Mouse (Mus musculus) cerebellum, adult 8-10 months (tissue): ENCODE data around the gene Aqp9.
"Not testable (repeated sequence)": the region's sequence is repeated elsewhere in the genome, so short reads cannot be mapped to it uniquely, and the experiment has no call there.

Experiments
- DNase-seq: peaks from one replicate; pipeline ENCODE4 v3.0.0; 2022

Aqp9 gene

GRCm38 (mm10) chr9:71135073-71135472 lies 33.4 kb downstream of the Aqp9 start:
- no peak for DNase-seq

GRCm38 (mm10) chr9:71133190-71133589 lies 35.3 kb downstream of the Aqp9 start:
- DNase-seq, result no peak

DNA sequence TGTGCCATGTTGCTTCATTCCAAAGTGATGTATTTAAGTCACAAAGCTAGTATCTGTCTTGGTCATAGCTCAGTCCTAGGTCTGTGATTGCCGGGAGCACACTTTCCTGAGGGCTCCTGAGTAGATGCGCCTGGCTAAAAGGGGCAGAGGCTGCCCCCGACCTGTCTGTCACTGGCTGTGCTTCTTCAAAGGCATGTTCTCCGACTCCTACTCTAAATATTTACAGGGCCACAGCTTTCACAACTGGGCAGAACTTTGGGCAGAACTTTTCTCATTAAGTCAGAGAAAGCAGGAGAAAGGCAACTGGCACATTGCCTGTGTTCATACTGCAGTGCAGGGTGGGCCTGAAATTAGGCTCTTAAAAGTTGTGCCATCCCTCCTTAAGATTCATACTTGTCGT lies 36.7 kb downstream of the Aqp9 start:
- DNase-seq, result no peak

GRCm38 (mm10) chr9:71128911-71129310 lies 39.6 kb downstream of the Aqp9 start:
- DNase-seq, result peak; percentile 25

DNA sequence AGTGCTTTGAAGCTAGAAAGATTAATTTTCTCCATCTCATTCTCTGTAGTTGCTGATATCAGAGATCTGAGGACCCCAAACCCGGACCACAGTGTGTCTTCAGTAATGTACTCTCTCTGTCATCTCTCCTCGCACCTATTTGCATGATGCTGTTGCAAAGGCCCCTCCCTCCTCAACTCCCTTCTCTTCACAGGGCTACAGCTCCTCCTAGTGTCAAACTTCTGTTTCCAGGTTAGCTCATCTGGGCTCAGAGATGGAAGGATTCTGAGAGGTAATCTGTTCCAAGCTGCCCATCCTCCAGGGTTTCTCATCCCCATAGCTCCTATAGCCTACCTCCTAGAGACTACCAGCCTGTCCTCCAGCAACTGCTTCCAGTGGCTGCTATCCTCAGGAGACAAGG lies 42.3 kb downstream of the Aqp9 start:
- DNase-seq, result peak; percentile 26

- DNase-seq, result not testable (repeated sequence)
Observed at GRCm38 (mm10) chr9:71123095-71123494, 45.4 kb downstream of the Aqp9 start.

DNA sequence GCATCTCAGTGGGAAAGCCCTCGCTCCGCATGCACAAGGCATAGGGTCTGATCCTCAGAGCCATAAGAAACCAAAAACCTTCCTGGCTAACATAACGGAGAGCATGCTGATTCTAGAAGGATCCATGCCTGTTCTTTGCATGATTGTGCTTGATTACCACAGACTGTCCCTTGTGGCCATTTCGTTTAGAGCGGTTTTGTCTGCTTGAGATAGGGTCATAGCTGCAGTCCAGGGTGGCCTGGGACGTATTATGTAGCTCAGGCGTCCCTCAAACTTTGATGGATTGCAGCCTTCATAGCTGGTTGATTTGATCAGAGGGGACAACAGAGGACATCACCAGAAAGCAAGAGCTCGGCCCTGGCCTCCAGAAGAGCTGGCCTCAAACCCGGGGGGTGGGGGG lies 47.6 kb downstream of the Aqp9 start:
- DNase-seq, result no peak

GRCm38 (mm10) chr9:71113166-71113565 lies 55.3 kb downstream of the Aqp9 start:
- no peak for DNase-seq

- DNase-seq, result no peak
Observed at GRCm38 (mm10) chr9:71103521-71103920, 65.0 kb downstream of the Aqp9 start.

GRCm38 (mm10) chr9:71094066-71094465 lies 74.4 kb downstream of the Aqp9 start:
- no peak for DNase-seq

- DNase-seq, result peak; percentile 66
Observed at GRCm38 (mm10) chr9:71092038-71092437, 76.4 kb downstream of the Aqp9 start.

- DNase-seq, result no peak
Observed at GRCm38 (mm10) chr9:71079201-71079600, 89.3 kb downstream of the Aqp9 start.

GRCm38 (mm10) chr9:71077251-71077825 lies 91.1 kb downstream of the Aqp9 start:
- no peak for DNase-seq

DNA sequence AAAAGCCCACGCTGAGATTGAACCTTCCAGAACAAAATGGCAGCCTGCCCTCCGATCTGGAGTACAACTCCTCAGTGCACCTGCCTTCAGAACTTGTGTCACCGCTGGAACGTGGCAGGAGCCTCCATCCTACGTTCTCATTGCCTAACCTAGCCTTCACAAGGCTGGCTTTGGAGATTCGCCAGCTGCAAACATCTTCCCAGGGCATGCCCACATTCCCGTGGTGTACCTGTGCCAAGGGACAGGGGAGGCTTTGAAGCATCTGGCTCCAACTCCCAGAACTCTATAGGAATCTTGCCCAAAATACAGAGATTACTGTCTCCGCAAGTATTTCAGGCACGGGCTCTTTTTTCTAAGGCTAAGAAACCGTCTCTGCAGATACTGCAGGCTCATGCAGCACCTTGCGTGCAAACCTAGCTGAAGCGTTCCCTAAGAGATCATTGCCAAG lies 92.3 kb downstream of the Aqp9 start:
- DNase-seq, result no peak

GRCm38 (mm10) chr9:71073831-71074230 lies 94.7 kb downstream of the Aqp9 start:
- peak; percentile 70 for DNase-seq

DNA sequence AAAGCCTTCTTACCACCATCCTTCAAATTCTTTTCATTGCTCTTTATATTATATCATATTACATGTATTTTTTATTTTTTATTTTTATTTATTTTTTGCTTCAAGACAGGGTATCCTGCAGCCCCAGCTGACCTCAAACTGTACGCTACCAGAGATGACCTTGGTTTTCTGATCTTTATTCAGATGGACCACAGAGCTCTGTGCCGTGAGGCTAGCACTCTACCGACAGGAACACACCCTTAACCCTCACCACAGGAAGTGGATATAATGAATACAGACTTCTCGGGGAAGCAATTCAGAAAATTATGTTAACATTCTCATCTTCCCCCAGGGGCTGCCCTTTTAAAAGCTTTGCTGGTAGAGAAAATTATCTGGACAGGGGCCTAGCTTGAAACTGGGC lies 95.4 kb downstream of the Aqp9 start:
- DNase-seq, result no peak

GRCm38 (mm10) chr9:71072502-71072901 lies 96.0 kb downstream of the Aqp9 start:
- no peak for DNase-seq

- DNase-seq, result peak; percentile 79
Observed at GRCm38 (mm10) chr9:71071581-71072330, 96.7 kb downstream of the Aqp9 start.

DNA sequence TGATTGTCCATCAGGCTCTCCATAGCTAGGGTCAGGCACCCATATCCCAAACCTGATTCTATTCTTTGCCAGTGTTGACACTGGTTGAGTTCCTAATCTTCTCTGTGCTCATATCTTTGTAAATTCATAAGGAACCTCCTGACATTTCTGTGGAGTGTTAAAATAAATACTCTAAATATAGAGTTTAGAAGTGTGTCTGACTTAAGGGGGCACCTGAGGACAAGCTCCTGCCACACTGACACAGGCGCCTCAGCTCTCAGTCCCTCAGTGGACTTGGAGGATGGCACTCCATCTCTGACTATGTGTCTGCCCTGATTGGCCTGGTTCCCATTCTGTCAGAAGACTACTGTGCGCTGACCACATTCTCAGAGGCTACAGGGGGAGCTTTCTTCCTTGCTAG lies 97.9 kb downstream of the Aqp9 start:
- no peak for DNase-seq

- no peak for DNase-seq
Observed at GRCm38 (mm10) chr9:71068866-71069390, 99.6 kb downstream of the Aqp9 start.

- DNase-seq, result no peak
Observed at GRCm38 (mm10) chr9:71067156-71067555, 101.3 kb downstream of the Aqp9 start.

- DNase-seq, result no peak
Observed at GRCm38 (mm10) chr9:71066491-71066890, 102.0 kb downstream of the Aqp9 start.

DNA sequence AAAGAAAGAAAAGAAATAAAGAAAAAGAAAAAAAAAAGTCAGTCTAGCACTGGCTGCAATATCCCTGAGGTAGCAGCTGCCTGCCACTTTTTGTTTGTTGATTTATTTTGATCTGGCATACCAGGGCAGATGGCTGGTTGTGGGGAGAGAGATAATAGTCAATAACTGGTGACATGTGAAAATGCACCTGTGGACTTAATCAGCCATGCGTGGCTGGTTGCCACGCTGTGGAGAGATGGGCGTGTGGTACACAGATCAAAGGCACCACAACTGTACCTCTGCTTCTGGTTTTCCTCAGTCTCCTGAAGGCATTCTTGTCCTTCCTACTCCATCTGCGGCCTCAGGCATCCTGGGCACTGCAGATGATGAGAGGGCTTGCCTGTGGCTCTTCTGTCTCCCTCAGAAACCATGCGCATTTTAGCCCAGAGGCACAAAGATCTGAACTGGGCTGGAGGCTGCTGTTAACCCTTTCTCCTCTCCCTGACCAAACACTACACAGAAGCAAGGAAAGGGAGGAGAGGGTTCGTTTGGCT lies 103.1 kb downstream of the Aqp9 start:
- DNase-seq, result no peak

GRCm38 (mm10) chr9:71064291-71064840 lies 104.1 kb downstream of the Aqp9 start:
- no peak for DNase-seq
